Mouse (Mus musculus) cerebellum, postnatal 25 days (tissue): ENCODE measurements around the gene Flot2.

ENCODE experiments used
- DNase-seq, 2 experiments: peaks; one replicate each; pipeline ENCODE4 v3.0.0; 2021; ENCODE audit warnings: mixed read lengths in 2 of 2

Gene Flot2

GRCm38 (mm10) chr11:78065906-78066305 is 28.2 kb downstream of the Flot2 start:
- no peak for DNase-seq

DNA sequence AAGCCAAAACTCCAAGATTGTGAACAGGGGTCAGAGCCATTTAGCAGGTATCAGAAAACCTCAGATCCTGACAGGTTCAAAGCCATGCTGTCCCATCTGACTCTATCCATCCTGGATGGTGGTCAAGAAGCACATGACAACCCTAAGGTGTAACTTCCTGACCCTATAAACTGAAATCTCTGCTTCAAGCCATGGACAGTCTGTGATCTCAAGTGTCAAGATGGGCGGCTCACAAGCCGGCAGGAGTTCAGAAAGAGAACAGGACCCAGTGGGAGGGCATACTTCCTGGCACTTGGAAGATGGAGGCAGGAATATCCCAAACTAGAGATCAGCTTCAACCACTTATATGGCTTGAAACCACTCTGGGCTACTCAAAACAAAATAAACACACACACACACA is 28.9 kb downstream of the Flot2 start:
- no peak for DNase-seq

DNA sequence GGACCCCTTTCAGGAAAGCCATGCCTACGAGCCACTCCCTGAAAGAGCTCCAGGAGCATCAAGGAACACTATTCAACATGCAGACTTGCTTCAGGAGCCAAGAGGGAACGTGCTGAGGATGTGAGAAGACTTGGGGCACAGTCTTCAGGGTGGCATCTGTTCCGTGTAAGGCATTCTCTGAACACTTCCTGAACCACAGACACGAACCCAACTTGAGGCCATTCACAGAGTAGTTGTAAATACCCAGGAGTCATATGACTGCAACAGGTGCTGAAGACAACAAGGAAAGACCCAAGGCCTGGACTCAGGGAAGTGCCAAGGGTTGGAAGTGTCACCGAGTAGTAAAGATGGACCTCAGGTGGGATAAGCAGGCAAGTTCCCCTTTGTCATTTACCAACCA is 29.8 kb downstream of the Flot2 start:
- DNase-seq, result no peak

GRCm38 (mm10) chr11:78069130-78069529 is 31.4 kb downstream of the Flot2 start:
- no peak for DNase-seq

DNA sequence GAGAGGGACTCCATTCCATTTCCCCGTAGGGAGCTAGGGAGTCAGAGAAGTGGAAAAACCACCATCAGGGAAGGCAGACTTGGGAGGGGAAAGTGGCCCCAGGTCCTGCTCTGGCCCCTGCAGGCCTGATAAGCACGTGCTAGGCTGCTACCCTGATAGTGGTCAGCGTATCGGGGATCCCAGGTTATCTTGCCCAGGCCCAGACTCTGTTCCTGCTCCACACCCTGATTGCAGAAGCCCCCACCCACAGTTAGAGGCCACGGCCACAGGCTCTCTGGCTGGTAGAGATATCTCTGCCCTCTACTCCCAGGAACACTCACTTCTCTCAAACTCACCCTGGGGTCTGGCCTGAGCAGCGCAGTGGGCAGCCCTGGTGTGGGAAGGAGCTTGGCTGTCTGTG is 31.9 kb downstream of the Flot2 start:
- no peak for DNase-seq

DNA sequence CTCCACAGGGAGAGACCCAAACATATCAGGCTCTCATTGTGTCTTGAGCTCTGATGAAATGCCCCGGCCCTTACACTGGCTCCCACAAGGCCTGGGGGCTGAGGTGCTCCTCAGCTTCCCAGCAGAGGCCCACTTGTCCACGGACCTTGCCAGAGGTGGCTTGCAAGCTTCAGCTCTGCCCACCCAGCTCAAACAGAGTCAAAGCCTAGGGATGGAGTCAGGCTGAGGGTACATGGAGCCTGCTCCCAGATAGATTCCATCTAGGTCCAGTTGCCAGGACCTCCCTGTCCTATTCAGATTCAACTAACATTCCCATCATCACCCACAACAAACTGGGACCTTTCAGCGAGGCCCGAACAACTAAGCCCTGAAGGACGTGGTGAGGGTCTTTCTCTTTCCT is 34.2 kb downstream of the Flot2 start:
- no peak for DNase-seq

DNA sequence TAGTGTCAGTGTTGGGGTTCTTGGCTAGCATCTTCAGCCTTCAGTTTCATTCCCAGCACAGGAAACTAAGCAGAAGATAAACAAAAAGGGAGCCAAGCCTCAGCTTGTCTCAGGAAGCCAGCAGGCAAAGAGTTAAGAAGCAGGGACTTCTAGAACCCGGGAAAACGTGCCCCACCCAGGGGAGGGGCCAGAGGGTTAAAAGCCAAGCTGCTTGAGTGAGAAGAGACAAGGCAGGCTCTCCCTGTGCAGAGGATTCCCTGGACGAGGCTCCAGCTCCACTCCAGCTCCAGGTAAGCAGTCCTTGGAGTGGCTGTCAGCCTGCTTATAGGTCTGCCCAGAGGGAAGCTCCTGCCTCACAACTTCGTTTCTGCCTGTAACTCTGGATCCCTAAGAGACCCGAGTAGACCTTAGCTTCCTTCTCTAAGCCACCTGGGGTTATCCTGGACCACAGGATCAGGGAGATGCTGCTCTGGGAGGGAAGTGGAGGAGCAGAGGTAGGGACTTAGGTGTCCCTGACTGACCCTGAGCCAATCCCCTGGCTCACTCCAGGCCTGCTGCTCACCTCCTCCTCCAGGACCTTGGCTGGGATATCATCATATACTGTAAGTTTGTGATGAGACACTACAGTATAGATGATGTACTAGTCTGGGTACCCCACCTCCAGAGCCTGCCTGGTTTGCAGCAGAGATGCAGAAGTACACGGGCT is 34.8 kb downstream of the Flot2 start:
- no peak for DNase-seq

DNA sequence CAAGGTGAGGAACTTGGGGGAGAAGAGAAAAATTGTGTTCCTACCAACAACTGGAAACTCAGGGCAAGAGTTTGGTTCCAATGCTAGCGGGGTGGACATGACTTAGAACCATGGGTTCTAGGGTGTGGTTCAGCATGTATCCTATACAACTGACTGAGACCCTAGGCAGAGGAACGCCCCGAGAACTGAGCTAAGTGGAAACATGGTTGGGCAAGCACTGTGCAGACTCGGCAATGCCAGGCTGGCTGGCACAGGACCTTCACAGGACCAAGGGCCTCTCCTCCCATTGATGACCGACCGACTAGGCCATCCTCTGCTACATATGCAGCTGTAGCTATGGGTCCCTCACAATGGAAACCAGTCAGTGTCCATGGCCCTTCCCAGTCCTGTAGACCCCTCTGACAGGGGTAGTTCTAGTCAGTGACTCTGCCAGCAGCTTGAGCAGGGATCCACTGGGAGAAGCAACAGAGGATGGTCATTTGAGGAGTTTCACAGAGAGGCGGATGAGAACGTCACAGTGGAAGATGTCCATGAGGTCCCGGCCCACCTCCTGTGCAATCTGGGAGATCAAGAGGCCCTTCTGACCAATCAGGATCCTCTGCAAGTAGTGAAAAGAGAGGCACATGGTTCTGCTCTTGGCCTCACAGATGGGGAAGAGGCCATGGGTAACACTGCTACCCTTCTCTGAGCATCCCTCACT is 36.0 kb downstream of the Flot2 start:
- no peak for DNase-seq

DNA sequence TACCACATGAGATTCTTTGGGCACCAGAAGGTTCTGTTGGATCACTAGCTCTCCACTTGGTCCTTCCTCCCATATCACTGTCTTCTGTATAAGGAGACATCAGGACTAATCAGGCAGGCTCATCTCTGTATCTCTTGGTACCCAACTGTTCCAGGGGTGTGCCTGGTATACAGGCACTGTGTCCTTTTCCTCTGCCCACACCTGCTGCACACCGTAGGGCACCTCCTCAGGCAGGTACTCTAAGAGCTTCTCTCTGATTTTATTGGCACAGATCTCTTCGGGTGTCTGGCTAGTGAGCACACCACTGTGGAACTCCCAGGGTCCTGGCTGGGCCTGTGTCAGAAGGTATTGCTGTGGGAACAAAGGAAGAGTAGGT is 36.5 kb downstream of the Flot2 start:
- no peak for DNase-seq

- DNase-seq, result no peak
Observed at GRCm38 (mm10) chr11:78074666-78075065, 36.9 kb downstream of the Flot2 start.

DNA sequence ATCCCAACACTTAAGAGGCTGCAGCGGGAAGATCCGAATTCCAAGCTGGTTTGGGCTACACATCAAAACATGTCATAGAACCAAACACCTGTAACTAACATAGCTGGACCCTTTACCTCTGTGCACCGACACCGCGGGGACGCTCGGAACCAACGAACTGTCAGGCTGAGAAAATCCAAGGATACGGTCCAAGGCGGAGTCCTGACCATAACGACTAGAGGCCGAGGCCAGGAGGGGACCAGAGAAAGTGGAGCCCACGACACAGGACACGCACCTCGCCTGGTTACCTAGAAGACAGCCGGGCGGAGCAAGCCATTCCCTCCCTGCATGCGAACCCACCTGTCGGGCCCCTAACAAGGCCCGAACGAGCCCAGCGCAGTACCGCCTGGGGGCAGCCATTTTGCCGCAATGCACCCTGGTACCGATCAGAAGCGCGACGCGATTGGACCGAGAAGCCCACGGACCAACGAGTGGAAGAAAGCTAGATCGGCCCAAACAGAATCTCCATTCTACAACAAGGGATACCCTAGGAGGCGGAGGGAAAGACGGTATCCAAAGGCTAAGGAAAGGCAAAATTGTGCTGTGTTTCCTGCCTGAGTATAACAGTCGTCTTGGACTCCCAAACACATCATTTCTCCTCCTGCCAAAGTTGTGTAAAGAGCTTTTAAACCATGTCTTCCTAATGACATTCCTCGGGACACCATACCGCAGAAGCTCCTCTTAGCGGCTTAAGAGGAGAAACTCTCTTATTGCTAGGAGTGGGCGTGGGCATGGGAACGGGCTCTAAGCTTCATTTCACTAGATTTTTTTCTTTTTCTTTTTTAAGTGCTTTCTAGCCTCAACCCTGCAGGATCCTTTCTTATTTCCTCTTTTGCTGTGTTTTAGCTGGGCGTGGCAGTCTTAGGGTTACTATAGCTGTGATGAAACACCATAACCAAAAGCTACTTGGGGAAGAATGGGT is 42.5 kb downstream of the Flot2 start, which contains the start of gene Eral1:
Gene Eral1, minus strand, starts transcription at position 423 of the 961 bp plus-strand sequence.
- DNase-seq, result peak; percentile 90 to 91

DNA sequence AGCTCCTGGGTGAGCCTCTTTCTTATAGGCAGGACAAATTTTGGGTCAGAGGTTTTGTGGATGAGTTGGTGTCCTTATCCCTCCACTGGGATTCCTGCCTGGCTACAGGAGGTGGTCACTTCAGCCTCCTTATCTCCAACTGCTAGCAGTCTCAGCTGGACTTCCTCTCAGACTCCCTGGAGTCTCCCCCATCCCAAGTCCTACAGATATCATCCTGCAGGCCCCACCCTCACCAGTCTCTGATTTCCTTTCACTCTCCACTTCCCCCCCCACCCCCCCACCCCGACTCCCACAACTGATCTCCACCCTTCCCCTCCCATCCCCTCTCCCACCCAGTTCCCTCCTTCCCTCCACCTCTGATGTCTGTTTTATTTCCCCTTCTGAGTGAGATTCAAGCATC is 45.9 kb downstream of the Flot2 start:
- no peak for DNase-seq

GRCm38 (mm10) chr11:78086925-78087479 is 49.3 kb downstream of the Flot2 start:
- no peak for DNase-seq

DNA sequence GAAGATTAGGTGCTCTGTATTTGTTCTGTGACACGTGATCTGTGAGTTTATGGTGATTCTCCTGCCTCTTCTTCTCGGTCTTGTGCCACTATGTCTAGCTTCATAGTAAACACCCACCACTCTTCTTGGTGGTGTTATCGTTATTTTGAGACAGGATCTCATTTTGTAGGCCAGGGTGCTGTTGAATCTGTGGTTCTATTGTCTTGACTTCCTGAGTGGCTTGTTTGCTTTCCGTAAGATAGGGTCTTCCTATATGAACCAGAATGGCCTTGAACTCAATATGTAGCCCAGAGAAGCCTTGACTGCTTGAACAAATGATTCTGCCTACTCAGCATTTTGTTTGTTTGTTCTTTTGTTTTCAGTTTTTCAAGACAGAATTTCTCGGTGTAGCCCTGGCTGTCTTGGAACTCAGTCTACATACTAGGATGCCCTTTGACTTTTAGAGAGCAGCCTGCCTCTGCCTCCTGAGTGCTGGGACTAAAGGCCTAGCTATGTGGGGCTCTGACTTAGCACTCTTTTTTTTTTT is 50.1 kb downstream of the Flot2 start:
- DNase-seq, result no peak

- DNase-seq, result no peak
Observed at GRCm38 (mm10) chr11:78094137-78094503, 56.4 kb downstream of the Flot2 start.

- DNase-seq, result peak; percentile 94 to 96
Observed at GRCm38 (mm10) chr11:78094504-78095143, 56.9 kb downstream of the Flot2 start, which contains the start of gene Fam222b. Fam222b (plus strand) TSS chr11:78094660.

DNA sequence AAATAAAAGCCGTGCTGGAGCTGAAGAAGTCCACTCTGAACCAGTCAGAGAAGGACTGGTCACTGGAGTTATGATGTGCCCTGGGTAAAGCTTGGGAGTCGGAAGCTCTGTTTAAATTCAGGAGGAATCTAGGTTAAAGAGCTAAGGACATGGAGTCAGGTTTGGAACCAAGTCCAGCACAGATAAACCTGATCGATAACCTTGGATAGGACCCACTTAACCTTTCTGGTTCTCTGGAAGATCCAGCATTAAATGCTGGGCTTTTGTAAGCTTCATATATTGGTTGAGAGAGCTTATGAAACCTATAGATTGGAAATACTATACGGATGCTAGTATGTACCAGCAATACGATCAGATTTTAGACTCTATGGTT is 57.4 kb downstream of the Flot2 start:
- no peak for DNase-seq

DNA sequence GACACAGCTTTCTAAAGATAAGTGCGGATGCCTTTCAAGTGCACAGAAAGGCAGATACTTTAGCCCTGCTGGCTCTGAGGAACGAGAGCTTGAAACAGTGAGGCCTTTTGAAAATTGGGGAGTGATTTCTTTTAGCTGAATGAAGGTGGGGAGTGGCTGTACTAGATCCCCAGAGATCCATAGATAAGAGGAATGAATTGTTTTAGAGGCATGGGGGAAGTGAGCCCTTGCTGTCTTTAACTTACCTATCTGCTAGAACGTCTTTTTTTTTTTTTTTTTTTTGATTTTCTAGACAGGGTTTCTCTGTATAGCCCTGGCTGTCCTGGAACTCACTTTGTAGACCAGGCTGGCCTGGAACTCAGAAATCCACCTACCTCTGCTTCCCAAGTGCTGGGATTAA is 59.3 kb downstream of the Flot2 start:
- DNase-seq, result no peak

DNA sequence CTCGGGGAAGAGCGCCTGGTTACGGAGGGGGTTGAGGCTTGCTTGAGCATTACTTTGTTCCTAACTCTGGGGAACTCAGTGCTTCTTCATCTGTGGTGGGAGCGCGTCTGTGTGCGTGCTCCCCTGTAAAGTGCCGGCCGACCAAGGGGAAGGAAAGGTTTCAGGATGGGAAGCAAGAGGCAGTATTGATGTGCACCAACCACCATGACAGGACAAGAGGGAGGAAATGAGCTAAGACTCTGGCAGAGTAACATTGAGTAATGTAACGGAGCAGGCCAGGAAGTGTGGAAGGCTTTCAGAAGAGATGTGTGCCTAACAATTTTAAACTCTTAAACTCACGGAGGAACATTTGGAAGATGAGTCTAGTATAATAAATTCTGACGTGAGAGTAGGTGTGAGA is 63.0 kb downstream of the Flot2 start:
- DNase-seq, result no peak

DNA sequence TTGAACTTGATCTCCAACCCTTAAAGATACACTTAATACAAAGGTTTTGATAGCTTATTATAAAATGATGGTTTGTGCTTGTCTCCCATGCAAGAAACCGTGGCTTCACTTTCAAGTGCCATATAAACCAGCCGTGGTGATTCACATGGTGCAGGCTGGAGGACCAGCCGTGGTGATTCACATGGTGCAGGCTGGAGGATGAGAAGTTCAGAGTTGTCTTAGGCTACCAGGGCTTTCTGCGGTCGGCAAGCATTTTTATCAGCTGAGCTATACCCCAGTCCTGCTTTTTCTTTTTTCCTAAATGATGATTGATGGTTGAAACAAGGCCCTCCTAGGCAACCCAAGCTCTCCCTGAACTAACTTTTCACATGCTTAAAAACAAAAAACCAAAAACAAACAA is 64.4 kb downstream of the Flot2 start:
- no peak for DNase-seq

- DNase-seq, result no peak
Observed at GRCm38 (mm10) chr11:78102958-78103747, 65.4 kb downstream of the Flot2 start.

- no peak for DNase-seq
Observed at GRCm38 (mm10) chr11:78104501-78104900, 66.8 kb downstream of the Flot2 start.
